Mouse (Mus musculus) megakaryocyte, adult 5-6 weeks (primary cell): ENCODE results near the gene Krt17. TPM values are rescaled to one million over a fixed set of nuclear protein-coding genes. Genes with fewer than 3 reads are reported as not detected.
"Not testable (repeated sequence)": the region's sequence is repeated elsewhere in the genome, so short reads cannot be mapped to it uniquely, and the experiment has no call there.

Source experiments
- ATAC-seq: 2 replicates; pipeline ENCODE4 v1.8.0; 2016; ENCODE audit warnings: mild to moderate bottlenecking, inconsistent platforms; ENCODE audit not compliant: poor library complexity, severe bottlenecking
- total RNA-seq, 2 experiments: library from RNA; stranded (forward) in 1 of 2; stranded (reverse) in 1 of 2; fragments of 153-499, 151-499 nt in 1 of 2; fragments of 221-1000, 200-1000 nt in 1 of 2; gene quantifications; 2 replicates each; pipeline versions ENCODE4 v1.2.3 to v1.2.4; 2015 to 2017

Krt17 gene
- total RNA-seq (2015) (not detected in 2 replicates), total RNA-seq (2017) (not detected in 2 replicates)

DNA sequence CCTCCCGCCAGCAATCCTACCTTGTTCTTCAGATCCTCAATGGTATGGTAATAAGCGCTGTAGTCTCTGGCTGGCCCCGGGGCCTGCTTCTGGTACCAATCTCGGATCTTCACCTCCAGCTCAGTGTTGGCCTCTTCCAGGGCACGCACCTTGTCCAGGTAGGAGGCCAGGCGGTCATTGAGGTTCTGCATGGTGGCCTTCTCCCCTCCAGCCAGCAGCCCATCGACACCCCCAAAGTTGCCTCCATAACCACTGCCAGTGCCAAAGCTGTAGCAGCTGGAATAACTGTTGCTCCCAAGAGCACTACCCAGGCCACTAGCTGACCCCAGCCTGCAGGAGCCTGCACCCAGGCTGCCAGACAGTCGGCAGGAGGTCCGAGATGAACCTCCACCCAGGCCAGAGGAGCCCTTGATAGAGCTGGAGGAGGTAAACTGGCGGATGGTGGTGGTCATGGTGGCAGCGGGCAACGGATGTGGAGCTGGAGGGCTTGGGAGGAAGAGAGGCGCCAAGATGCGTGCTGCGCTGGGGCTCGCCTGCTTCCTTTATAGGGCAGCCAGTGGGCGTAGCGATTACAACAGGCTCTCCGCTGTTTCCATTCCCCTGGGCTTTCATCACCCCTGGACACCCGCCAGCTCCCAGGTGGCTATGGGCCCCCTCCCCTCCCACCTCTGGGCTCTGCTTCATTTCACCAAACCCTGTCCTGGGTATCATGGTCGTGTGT, at the start of gene Krt17:
Gene Krt17, minus strand, starts transcription at position 516 of the 721 bp plus-strand sequence.
- ATAC-seq = no peak

DNA sequence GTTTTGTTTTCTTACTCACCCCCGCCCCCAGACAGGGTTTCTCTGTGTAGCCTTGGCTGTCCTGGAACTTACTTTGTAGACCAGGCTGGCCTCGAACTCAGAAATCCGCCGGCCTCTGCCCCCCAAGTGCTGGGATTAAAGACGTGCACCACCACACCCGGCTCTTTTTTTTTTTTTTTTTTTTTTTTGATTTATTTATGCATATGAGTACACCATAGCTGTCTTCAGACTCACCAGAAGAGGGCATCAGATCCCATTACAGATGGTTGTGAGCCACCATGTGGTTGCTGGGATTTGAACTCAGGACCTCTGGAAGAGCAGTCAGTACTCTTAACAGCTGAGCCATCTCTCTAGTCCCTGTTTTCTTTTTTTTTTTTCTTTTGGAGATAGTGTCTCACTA, 47.8 kb upstream of the Krt17 start:
- not testable (repeated sequence) for ATAC-seq

DNA sequence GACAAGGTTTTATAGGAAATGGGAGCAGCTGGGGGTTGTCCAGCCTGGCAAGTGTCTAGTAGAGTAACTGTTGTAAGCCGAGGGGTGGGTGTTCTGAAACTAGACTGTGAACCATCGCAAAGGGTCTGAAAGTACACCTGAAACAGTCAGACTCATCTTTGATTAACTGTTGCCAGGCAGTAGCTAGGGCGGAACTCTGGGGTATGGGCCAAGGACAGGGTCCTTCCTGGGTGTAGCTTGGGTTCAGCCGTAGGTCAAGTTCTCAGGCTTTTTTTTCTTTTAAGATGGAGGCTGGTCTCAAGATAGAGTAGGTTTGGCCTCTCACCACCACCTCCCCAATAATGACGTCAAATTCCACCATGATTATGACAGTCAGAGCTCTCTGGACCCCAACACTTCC, 47.1 kb upstream of the Krt17 start:
- ATAC-seq = no peak

DNA sequence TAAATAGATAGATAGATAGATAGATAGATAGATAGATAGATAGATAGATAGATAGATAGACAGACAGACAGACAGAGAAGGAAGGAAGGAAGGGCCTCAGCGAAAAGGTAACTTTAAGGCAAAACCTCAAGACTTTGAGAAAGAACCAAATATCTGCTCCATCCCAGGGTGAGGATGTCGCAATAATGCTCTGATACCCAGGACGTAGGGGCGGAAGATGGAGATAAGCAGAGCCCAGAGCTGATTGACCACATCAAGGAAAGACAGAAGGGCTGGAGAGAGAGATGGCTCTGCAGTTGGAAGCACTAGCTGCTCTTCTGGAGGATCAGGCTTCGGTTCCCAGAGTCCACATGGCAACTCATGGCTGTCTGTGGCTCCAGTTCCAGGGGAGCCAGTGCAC, 40.5 kb upstream of the Krt17 start:
- ATAC-seq = no peak

DNA sequence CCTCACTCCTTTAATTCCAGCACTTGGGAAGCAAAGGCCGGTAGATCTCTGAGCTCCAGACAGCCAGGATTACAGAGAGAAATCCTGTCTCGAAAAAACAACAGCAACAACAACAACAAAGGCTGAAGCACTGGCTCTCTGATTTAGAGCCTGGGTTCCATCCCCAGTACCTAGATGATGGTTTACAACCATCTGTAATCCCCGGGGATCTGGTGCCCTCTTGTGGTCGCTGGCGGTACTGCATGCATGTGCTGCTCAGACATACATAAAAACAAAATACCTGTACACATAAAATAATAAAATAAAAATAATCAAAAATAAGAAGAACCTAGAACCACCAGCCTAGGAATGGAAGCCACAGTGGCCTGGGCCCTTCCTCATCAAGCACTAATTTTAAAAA, 39.5 kb upstream of the Krt17 start:
- ATAC-seq = peak; percentile 59

DNA sequence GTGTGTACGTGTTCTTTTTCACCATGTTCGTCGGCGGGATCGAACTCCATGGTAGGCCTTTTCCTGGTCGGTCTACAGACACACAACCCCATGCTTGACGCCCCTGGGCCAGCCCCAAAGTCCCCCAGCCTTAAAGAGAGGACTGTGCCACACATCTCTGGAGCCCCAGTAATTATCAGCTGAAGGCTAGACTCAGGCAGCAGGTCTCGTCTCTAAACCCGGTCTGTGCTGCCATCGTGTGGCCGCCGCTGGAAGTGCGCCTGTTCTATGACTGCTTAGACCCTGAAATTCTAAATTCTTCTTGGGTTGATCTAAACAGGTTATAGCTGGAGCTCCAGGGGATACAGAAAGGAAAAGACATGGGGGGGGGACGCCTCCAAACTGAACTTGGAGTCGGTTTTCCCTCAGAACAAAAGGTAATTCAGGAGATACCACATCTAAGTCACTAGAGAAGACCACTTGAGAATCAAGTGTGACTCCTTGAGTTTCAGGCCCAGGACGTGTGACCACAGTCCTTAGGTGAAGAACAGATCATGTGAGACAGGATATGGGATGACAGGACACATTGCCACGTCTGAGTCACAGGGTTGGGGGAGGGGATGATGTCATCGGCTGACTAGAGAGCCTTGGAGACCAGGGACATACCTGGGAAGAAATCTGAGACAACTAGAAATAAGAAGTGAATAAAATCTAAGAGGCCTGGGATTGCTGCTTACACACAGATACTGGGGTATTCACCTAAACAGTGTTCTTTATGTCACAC, 37.6 kb upstream of the Krt17 start:
- ATAC-seq = peak; percentile 84

DNA sequence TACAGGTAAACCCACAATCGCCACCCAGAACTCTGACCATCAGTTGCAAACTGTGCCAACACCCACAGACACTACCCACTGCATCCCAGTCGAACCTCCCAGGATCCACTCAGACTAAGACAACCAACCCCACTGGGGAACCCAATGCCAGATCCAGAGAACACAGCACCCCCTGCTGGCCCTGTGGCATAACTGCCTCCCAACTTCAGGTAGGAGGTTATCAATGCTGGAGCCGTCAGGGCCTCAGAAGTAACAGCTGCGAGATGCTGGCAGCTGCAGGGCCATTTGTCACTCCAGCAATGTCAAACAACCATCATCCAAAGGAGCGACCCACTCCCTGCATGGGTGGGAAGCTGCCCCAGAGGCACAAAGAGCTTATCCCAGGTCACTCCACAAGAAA, 37.0 kb upstream of the Krt17 start:
- peak; percentile 61 for ATAC-seq

DNA sequence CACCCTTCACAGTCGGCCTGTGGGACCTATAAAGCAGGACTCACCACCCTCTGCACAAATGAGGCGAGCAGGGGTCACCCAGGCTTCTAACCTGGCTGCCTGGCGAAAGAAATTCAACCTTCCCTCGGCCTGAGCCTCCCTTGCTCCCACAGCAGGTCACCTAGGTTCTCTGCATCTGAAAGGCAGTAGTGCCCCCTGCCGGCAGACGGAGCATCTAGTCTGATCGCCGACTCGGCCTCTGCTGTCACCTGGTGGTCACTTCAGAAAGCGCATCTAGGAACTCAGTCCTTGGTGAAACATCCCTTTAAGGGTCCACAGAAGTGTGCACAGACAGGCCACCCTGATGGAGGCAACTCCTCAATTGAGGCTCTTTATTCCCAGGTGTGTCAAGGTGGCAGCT, 34.5 kb upstream of the Krt17 start:
- ATAC-seq = peak; percentile 90

DNA sequence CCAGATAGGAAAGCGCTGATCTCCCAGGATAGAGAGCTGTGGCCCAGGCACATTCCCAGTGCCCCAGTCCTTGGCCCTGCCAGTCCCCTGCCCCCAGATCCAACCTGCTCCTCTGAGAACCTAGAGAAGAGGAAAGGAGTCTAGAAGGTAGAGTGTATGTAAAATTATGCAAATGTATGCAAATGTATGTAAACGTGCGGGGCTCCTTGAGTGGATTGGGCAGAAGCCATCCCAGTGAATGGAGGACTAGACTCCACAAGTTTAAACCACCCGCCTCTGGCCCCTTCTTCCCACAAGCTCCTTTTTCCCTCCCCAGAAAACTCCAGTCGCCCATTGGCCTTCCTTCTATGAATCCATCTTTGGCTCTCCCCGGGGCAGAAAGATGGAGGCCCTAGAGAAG, 32.1 kb upstream of the Krt17 start:
- no peak for ATAC-seq

DNA sequence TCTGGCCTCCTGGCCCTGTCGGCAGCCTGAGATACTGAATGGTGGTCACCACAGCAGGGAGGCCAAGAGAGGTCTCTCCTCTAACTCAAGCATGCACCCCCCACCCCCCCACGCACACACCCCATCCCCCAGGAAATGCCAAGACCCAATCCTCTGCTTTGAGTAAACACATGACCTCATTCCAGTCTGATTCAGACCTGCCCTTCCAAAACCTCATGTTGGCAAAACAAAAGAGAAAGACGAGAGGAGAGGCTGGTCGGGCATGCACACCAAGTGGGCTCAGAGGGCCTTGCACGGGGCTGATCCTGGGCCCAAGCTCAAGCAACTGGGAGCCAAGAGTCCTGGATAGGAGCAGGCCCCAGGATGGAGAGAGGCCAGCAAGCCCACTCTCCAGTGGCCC, 29.4 kb upstream of the Krt17 start:
- no peak for ATAC-seq

DNA sequence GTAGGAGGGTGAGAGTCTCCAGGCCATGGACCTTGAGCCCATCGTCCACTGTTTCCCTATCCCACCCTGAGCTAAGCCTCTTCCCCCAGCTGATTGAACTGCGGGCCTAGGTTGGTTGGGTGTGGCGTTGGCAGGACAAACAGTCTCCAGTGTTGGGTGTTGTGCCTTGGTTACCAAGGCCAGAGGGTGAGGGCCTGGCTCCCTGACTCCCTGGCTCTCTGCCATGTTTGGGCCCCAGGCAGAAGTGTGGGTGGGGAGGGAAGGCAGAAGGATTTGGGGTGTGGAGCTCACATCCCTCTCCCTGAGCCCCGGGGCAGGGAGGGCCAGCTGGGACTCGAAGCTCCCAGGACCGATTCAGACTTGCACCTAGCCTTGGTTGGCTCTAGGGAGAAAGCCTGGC, 28.1 kb upstream of the Krt17 start:
- no peak for ATAC-seq

DNA sequence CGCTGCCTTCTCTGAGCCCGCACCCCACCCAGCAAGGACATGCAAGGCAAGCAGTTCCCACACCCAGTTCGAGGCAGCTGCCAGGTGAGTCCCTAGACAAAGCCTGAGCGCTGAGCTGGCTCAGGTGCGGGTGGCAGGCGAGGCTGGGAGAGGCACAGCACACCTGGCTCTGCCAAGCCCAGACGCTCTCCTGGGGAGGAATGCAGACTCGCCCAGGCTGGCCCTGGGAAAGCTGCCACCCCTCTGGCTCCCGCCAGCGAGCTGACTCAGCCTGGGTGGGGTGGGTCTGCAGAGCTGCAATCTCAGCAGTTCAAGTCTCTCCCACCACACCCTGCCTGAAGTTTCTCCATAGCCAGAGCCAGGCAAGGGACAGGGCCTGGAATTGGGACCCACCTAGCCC, 26.2 kb upstream of the Krt17 start:
- ATAC-seq = no peak

DNA sequence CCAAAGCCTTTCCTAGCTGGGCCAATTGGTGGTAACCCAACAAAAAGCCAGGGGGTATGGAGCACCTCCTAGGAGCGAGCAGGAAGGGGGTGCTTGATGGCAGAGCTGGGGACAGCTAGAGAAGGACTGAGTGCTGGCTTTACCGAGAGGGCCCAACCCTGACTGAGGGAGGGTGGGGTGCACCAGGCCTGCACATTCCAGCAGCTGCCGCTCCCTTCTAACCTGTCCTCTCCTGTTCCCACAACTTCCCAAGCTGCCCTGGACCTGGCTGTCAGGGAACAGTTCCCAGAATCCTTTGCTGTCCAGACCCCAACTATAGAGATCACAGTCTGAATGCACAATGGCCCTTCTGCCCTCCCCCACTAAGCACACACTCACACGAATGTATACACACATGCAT, 24.2 kb upstream of the Krt17 start:
- ATAC-seq = no peak

DNA sequence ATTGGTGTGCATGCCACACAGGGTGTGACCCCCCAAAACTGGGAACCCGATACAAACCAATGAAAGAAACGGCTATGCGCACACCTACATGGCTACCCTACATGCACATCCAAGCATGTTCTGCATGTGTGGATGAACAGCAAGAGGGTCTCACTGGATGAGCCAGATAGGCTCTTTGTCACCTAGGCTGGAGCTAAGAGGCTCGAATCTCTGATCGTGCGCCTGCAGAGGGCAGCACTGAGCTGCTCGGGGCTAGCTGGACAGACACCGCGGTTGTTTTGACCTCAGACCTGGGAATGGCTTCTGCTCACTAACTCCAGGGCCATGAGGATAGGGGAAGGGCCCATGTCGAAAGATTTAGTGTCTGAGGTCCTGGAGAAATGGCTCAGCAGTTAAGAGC, 21.7 kb upstream of the Krt17 start:
- ATAC-seq = peak; percentile 83

DNA sequence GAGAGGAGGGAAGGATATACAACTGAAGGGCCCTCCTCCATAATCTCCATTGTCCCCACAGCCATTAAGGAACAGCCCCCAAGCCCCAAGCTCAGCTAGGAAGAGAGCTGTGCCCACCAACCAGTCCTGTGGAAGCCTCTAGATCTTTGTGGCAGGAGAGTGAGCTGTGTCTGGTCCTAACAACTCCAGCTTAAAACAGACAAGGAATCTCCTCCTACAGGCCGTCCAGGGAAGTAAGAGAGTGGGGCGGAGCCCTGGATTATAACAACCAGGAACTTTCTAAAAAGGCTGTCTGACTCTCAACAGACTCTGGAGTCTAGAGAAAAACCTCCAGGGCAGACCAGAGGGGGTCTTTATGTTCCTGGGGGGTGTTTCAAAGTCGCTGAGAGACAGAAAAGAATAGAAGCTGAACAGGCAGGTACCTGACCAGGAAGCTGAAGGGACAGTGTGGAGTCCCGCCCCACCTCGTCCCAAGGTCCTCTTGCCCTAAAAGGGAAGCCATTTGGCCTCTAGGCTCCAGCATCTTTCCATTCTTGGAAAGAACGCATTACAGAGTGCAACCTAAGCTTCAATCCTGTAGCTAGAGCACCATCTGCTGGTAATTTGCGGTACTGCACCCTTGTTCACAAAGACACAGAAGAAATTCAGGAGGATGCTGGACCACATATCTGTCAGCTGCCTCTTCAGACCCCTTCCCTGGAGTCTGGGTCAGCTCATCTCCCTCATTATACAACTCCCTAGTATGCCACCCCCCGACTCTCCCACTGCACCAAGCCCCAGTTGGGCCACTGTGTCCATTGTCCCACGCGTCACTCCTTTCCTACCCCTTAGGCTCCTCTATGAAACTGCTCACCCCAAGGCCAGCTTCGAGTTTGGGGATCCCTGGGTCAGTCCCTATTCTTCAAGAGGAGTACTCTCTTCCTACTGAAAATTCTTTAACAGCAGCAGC, 21.0 kb upstream of the Krt17 start:
- peak; percentile 84 for ATAC-seq

DNA sequence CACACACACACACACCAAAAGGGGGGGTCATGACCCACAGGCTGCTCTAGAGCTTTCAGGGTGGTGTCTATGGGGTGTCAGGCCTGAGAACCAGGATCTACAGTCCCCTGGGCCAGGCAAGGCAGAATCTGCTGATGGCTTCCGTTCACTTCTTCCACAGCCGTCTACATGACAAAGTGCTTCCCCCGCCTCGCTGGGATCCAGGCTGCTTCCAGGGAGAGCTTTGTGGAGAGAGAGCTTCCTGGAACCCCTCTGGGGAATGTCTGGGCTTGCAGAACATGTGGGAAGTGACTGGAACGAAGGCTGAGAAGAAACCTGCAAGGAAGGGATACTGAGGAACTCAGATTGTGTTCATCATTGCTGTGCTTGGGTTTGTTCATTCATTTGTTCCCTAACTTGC, 17.9 kb upstream of the Krt17 start:
- no peak for ATAC-seq

DNA sequence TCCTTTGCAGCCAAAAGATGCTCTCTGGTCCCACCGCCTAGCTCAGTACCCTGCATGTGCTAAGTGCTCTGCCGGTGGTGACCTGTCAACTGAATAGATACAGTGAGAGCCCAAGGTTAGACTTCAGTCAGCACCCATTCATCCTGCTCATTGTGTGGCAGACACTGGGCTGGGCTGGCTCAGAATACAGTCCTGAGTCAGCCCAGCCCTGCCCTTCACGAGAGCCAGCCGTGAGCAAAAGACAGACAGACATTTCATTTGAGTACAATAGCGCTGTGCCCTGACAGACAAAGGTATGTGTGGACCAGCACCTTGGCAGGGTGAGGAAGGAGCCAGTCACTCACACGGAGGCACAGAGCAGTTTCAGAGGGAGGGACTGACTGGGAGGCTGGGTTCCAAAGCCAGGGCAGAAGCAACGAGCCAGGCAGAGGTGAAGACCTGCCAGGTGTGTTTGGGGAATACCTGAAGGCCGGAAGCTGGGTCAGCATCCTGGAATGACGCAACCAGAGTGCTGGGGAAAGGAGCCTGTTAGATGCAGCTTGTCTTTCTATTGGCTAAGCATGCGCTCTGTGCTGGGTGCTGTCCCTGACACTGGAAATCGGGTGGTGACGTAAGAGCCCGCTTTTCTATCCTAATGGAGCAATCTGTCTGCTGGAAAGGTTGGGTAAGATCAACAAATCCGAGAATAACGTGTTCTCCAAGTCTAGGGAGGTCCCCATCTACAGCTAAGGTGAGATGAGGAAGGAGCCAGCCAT, 17.1 kb upstream of the Krt17 start:
- no peak for ATAC-seq

DNA sequence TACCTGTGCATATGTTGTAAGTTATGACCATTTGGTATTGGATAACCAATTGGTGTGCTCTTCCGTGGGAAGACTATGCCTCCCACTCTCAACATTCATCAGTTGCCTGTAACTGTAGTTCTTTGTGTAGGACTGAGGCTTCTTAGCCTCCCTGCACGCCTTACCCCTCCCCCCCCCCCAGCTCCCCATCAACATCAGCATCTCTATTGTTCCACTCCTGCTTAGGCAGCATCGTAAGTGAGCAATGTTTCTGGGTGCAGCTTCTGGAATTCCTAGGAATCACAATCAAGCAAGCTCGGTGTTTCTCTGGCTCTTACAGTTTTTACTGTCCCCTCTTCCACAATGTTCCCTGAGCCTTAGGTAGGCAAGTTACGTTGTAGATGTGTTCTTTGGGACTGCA, 14.6 kb upstream of the Krt17 start:
- ATAC-seq = no peak

DNA sequence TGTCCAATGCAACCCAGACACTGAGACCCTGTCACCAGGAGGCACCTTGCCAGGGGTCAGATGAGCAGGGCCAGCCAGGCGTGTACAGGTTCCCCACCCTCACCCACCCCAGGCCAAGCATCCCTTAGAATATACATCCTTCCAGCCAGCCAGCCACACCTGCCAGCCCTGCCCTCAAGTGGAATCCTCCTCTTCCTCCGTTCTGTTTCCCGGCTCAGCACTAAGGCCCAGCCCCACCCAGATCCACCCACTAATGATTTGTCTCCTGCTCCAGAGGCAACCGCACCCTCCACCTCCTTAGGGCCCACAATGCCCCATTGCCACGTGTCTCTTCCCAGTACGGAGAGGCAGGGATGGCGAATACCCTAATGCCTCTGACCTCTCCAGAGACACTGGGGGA, 13.9 kb upstream of the Krt17 start:
- ATAC-seq = no peak

DNA sequence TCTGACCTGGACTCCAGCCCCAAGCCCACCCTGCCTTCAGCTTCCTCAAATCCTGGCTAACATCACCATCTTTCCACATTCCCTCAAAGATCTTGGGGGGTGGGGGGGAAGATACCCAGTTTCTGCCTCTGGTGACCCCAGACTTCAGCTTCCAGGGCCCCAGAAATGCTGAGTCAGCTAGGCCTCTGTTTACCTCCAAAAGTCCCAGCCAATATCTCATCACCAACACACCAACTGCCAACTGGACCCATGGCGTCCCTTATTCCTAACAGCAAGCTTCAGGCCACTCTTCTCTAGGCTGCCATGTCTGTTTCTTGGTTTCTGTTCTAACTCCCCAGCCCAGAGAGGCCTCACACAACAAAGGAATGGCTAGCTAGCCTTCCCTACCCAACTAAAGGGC, 11.0 kb upstream of the Krt17 start:
- ATAC-seq = no peak
